Mouse (Mus musculus) kidney, postnatal 36 days (tissue): Measurements from ENCODE around the gene Speer4b.
"Not testable (repeated sequence)": the region's sequence is repeated elsewhere in the genome, so short reads cannot be mapped to it uniquely, and the experiment has no call there.

Experiments
- DNase-seq, 2 experiments: peaks; one replicate each; pipeline ENCODE4 v3.0.0; 2021 to 2022; ENCODE audit warnings: mixed read lengths in 2 of 2

Speer4b gene

DNA sequence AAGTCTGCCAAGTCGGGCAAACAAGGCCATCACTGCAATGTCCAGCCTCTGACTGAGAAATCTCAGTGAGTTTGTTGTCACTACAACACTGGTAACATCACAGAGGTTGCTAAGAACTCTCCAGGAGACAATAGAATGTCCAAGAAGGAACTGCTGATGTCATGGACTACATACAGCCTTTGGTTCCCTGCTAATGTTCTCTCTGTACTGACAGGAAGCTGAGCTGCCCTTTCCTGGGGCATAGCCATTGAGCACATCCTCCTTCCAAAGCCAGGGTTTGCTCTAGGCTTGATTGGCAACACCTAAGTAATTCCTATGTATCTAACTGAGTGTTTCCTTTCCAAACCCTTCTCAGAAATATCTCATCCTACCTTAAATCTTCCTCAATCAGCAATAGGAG is at the start of gene Speer4b:
Speer4b (minus strand) TSS at position 101 of the 400 bp plus-strand sequence.
- not testable (repeated sequence) for DNase-seq

DNA sequence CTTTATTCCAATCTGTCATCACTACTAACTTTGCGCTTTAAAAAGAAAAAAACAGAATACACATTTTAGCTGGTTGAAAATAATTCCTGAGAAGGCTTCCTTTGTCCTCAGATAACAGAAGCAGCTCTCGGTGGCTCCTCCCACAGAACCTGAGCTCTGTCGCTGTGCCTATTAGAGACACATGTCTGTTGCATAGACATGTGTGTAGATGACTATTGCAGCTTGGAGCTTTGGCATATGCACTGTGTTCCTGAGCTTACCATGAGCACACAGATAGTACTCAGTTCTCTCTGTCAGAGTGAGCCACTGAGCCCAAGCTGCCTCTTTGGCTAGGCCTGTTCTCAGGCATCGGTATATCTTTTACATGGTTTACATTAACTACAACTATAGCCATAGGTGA is 48.1 kb upstream of the Speer4b start:
- DNase-seq, result no peak

DNA sequence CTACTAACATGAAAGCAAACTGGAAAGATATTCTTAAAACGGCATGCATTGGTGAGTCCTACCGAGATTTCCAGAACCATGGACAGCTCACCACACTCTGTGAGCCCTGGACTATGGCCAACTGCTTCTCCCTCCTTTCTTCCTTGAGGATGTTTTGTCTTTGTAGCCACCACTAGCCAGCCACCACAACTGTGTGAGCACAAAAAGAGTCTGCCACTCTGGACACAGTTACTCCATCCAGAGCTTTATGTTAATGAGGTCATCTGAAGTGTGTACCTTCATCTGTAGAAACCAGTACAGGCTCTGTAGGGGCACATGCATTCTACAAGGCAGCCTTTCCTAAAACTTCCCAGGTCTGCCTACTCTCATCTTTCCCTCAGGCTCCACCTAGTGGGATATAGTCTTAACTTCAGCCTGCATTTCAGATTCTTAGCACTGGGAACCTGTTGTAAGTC is 43.6 kb upstream of the Speer4b start:
- peak; percentile 26 to 64 for DNase-seq

DNA sequence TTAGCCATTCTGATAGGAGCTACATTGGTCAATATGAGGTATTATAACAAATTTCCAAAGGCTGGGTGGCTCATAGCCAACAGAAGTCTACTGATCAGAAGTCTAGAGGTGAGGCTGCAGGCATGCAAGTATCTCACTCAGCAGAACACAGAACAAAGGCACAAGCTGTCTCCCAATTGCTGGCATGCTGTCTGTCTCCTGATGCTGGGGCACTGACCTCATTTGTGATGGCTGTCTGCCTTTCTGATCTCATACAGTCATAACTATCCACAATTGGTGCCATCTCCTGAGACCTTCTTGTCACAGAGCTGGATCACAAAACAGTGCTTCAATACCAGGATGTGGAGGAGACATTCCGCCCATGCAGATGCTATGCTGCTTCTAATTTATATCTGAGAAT is 25.7 kb upstream of the Speer4b start:
- DNase-seq, result no peak

DNA sequence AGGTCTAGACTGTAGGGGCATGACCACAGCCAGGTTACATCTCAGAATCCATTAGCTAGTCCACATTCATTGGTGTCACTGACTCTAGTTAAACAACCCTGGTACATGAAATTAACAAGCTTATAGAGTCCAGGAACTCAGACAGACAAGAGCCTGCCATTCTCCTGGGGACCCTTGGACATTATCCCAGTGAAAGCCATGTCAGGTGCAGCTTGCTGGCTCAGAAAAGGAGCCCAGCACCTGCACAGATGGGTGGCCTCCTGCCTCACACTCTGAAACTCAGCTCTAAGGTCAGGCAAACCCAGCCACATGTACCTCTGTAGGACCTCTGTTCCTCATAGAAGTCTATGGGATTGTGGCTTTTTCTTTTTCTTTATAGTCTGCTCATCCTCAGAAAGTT is 17.5 kb upstream of the Speer4b start:
- DNase-seq, result no peak

DNA sequence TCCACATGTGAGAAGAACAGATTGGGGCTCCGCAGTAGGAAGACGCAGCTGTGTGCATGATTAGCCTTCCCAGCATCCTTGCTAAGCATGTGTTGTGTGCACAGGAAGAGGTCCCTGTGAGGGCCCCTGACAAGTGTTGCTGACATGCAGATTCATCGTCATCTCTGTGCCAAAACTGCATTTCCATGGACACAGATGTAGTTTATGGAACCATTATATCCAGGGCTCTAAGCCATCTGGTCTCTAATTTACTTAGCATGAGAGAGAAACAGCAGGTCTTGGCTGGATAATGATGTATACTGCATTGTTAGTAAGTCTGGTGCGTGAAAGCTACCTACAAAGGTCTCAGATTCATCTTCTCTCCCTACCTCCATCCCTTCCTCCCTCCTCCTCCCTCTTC is 10.3 kb downstream of the Speer4b start:
- no peak for DNase-seq

DNA sequence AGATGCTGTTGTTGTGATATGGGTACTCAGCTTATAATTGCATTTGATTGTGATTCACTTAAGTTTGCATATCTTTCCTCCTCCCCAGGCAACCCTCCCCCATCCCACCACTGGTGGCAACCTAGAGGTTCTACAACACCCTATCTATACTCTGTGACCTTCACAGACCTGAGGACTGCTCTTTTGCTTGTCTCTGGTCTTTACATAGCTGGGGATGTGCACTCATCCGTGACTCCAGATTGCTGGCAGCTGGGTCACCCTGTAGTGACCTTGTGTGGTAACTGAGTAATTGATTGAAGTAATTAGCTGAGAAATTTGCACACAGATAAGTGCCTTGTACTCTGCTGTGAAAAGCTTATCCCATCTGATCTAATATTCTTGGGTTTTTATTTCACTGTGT is 15.1 kb downstream of the Speer4b start:
- DNase-seq, result peak; percentile 6 to 11

DNA sequence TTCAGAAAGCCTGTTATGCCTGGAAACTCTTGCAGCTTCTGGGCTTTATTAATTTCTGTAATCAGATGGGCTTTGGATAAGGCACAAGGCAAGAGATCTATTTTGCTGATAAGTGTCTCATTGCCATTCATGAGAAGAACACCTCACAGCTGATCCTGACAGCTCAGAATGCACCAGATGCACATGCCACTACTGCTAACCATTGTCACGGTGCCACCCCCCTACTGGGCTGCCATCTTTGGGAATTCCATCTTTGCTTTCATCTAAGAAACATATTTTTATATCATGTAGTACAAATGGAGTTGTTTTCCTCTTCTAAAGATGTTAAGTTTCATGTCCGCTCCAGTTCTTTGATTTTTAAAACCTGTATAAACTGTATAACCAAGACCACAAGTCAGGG is 19.5 kb downstream of the Speer4b start:
- DNase-seq, result no peak

DNA sequence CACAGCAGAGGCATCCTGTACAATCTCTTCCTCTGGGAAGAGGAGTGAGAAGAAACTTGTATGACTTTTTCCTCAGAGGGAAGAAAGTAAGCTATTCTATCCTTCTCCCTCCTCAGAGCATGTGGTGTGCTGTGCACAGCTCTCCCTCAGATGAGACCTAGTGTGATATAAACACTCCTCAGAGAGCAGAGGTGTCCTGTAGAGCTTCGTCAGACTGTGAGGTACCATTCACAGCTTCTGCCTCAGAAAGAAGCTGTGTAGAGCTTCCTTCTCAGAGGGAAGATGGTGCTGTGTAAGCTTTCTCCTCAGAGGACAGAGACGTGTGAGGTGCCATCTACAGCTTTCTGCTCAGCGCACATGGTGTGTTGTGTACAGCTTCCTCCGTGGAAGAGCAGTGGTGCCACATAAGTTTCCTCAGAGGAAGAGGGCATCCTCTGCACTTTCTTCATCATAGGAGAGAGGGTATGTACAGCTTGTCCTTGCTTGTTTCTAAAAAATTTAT is 26.2 kb downstream of the Speer4b start:
- DNase-seq, result no peak

DNA sequence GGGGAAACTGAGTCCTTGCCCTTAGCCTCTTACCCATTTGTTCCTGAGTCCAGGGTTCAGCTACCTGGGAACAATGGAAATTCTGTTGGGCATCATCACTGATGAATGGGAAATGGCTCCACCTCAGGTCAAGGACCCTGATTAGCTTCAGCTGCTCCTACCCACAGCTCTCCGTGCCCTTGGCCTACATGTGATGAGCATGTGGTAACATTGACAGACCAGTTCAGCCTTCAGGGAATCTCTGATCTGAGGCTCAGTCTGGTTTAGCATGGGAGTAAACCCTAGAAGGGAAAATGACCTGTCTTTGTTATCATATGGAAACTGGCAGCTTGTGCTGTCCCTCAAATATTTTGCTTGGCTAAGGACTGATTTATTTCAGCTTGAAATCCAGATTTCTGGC is 43.6 kb downstream of the Speer4b start:
- no peak for DNase-seq

DNA sequence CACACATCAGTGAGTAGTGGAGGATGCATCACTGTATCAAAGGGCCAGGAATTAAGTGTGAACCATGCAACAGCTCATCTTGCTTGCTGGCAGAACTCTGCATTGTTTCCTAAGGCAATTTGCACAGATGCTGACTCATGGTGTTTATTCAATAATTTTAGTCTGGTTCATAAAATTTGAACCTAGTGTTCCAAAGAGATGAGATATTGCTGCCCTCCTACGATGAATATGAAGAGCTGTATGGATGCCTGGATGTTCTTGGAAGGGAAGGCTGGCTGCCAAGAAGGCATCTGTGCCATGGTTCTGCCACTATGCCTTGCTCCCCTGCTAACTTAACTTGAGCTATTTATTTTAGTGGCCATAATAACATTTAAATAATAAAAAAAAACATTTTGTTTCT is 44.3 kb downstream of the Speer4b start:
- DNase-seq, result no peak

DNA sequence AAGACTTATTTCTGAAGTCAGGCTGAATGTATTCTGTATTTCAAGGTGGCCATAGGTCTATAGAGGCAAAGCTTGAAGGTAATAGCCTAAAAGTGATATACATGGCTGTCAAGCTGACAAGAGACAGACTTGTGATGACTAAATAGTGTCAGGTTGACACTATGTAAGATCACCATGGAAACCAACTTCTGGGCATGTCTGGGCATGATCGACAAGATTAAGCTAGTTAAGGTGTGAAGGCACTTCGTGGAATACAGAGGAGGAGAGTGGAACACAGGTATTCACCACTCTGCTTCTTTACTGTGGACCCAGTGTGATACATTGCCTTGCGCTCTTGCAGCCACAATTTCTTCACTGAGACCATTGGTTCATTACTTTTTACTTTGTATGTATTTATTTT is 46.9 kb downstream of the Speer4b start:
- no peak for DNase-seq

DNA sequence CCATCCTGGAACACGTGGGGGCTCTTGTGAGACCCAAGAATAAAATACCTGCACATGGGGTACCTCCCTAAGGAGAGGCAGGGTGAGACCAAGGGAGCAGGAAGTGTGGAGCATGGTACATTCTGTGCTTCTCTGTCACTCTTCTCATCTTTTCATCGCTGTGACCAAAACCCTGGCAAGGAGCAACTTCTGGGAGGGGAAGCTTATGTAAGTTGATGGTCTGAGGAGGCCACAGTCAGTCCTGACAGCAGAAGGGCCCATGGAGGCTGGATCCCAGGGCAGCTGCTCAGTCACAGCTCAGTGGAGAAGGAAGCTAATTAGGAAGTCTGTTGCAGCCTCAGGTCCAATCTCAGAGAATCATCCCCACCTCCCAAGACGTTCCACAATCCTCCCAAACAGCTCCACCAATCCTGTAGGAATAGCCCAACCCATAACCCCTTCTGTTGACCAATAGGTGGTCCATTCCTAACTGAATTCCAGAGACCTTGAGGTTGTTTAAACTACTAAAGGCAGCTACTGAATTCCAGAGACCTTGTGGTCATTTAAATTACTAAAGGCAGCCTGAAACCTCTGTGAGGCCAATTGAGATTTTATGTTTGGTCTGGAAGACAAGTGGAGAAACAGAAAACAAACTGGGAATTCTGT is 47.9 kb downstream of the Speer4b start:
- DNase-seq, result no peak
